Mouse (Mus musculus): ENCODE data around the gene Krtcap3. TPM values are rescaled to one million over a fixed set of nuclear protein-coding genes. Genes with fewer than 3 reads are reported as not detected.

Gene Krtcap3
- total RNA-seq, 1 experiment = 10.5 TPM

- in situ Hi-C loops (cut with MboI; ENCODE audit: low sequenced_read_pairs in 2 of 2, unreplicated experiment in 2 of 2) = no loop called here
- no peak for DNase-seq (ENCODE audit: low read depth, low spot score)
- TF ChIP-seq MAFK (IDR thresholded peaks at IDR 0.05; ENCODE audit: insufficient read depth, low read depth, low read length) (no peak), ZC3H11A (IDR thresholded peaks at IDR 0.05; ENCODE audit: borderline replicate concordance, low read depth, low read length) (no peak), CHD2 (IDR thresholded peaks at IDR 0.05; ENCODE audit: low read depth, low read length) (no peak), ZNF384 (IDR thresholded peaks at IDR 0.05; ENCODE audit: low read depth, low read length) (no peak), HCFC1 (IDR thresholded peaks at IDR 0.05; ENCODE audit: borderline replicate concordance, insufficient read depth, low read length) (no peak)
Measured at GRCm38 (mm10) chr5:31297981-31298380, 46.5 kb downstream of the Krtcap3 start.

DNA sequence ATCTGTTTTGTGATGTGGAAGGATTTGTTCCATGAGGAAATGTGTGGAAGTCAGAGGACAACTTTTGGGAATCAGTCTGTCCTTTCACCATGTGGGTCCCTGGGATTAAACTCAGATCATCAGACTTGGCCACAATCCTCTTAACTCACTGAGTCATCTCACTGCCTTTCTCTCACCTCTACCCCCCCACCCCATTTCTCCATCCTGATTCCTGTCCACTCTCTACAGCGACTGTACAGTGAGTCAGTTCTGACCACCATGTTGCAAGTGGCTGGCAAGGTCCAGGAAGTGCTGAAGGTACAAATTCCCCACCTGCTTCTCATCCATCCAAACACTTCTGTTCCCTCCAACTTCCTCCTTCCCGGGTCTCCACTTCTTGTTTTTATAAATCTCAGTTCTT is 47.0 kb downstream of the Krtcap3 start:
- H3K9me3 ChIP-seq (ENCODE audit: control insufficient read depth, insufficient read depth, low read depth, low read length) = no peaks in the 10 kb centered on the region
- in situ Hi-C loops (cut with MboI; ENCODE audit: low sequenced_read_pairs in 2 of 2, unreplicated experiment in 2 of 2) = no loop called here
- no peaks in the 10 kb centered on the region for H3K36me3 ChIP-seq (ENCODE audit: control insufficient read depth, insufficient read depth, low read length, poor library complexity, severe bottlenecking)
- H3K9ac ChIP-seq (ENCODE audit: insufficient read depth, low read depth, low read length, poor library complexity, severe bottlenecking) = no peak overlapping the region
- H3K4me1 ChIP-seq (ENCODE audit: control insufficient read depth in 2 of 2, insufficient read depth in 2 of 2, low read length in 2 of 2, poor library complexity in 1 of 2) = peaks cover 1 to 3% of the 10 kb centered on the region in 2 experiments; a peak in 1 of 4 replicates
- H3K27ac ChIP-seq (ENCODE audit: insufficient read depth, low read depth, low read length, poor library complexity, severe bottlenecking) = no peak overlapping the region
- no peak overlapping the region for H3K4me3 ChIP-seq (ENCODE audit: insufficient read depth in 1 of 2, low read depth in 1 of 2, low read length in 2 of 2, poor library complexity in 1 of 2, severe bottlenecking in 1 of 2)
- no peak for TF ChIP-seq HCFC1 (IDR thresholded peaks at IDR 0.05; ENCODE audit: borderline replicate concordance, insufficient read depth, low read length)
- TF ChIP-seq ZNF384 (IDR thresholded peaks at IDR 0.05; ENCODE audit: low read depth, low read length) = no peak
- TF ChIP-seq ZC3H11A (IDR thresholded peaks at IDR 0.05; ENCODE audit: borderline replicate concordance, low read depth, low read length) = no peak
- no peak for TF ChIP-seq CHD2 (IDR thresholded peaks at IDR 0.05; ENCODE audit: low read depth, low read length)
- TF ChIP-seq MAFK (IDR thresholded peaks at IDR 0.05; ENCODE audit: insufficient read depth, low read depth, low read length) = no peak
- no peak for DNase-seq (ENCODE audit: low read depth, low spot score)

More at GRCm38 (mm10) chr5:31297981-31298380, 46.5 kb downstream of the Krtcap3 start:
- H3K27ac ChIP-seq (ENCODE audit: insufficient read depth, low read depth, low read length, poor library complexity, severe bottlenecking) = no peak overlapping the region
- no peaks in the 10 kb centered on the region for H3K36me3 ChIP-seq (ENCODE audit: control insufficient read depth, insufficient read depth, low read length, poor library complexity, severe bottlenecking)
- no peaks in the 10 kb centered on the region for H3K9me3 ChIP-seq (ENCODE audit: control insufficient read depth, insufficient read depth, low read depth, low read length)
- H3K9ac ChIP-seq (ENCODE audit: insufficient read depth, low read depth, low read length, poor library complexity, severe bottlenecking) = no peak overlapping the region
- H3K4me1 ChIP-seq (ENCODE audit: control insufficient read depth in 2 of 2, insufficient read depth in 2 of 2, low read length in 2 of 2, poor library complexity in 1 of 2) = peaks cover 1 to 3% of the 10 kb centered on the region in 2 experiments; a peak in 1 of 4 replicates
- H3K4me3 ChIP-seq (ENCODE audit: insufficient read depth in 1 of 2, low read depth in 1 of 2, low read length in 2 of 2, poor library complexity in 1 of 2, severe bottlenecking in 1 of 2) = no peak overlapping the region

GRCm38 (mm10) chr5:31301866-31302265 is 50.4 kb downstream of the Krtcap3 start:
- no peak for TF ChIP-seq MAFK (IDR thresholded peaks at IDR 0.05; ENCODE audit: insufficient read depth, low read depth, low read length)
- TF ChIP-seq ZC3H11A (IDR thresholded peaks at IDR 0.05; ENCODE audit: borderline replicate concordance, low read depth, low read length) = no peak
- no peak for TF ChIP-seq CHD2 (IDR thresholded peaks at IDR 0.05; ENCODE audit: low read depth, low read length)
- TF ChIP-seq HCFC1 (IDR thresholded peaks at IDR 0.05; ENCODE audit: borderline replicate concordance, insufficient read depth, low read length) = no peak
- peak; percentile 93 for TF ChIP-seq ZNF384 (IDR thresholded peaks at IDR 0.05; ENCODE audit: low read depth, low read length)
- DNase-seq (ENCODE audit: low read depth, low spot score) = no peak
- Histone ChIP-seq H3K4me1 (ENCODE audit: control insufficient read depth in 2 of 2, insufficient read depth in 2 of 2, low read length in 2 of 2, poor library complexity in 1 of 2) (no peaks in the 10 kb centered on the region), H3K36me3 (ENCODE audit: control insufficient read depth, insufficient read depth, low read length, poor library complexity, severe bottlenecking) (no peaks in the 10 kb centered on the region), H3K4me3 (ENCODE audit: insufficient read depth in 1 of 2, low read depth in 1 of 2, low read length in 2 of 2, poor library complexity in 1 of 2, severe bottlenecking in 1 of 2) (no peak overlapping the region), H3K27ac (ENCODE audit: insufficient read depth, low read depth, low read length, poor library complexity, severe bottlenecking) (no peak overlapping the region), H3K9me3 (ENCODE audit: control insufficient read depth, insufficient read depth, low read depth, low read length) (no peaks in the 10 kb centered on the region), H3K9ac (ENCODE audit: insufficient read depth, low read depth, low read length, poor library complexity, severe bottlenecking) (no peak overlapping the region)
- in situ Hi-C loops (cut with MboI; ENCODE audit: low sequenced_read_pairs in 2 of 2, unreplicated experiment in 2 of 2) = no loop called here

Other genes starting within 250 kb of the Krtcap3 start
- gene Atraid, start 203.4 kb upstream of the Krtcap3 start, total RNA-seq (2012; rRNA removed) = 53.7 and 64.5 TPM in 2 replicates
- 44.1 and 51.3 TPM in 2 replicates for gene Slc5a6, start 202.8 kb upstream of the Krtcap3 start, total RNA-seq (2012; rRNA removed)
- gene Cad, start 196.9 kb upstream of the Krtcap3 start, total RNA-seq (2012; rRNA removed) = 154 and 258 TPM in 2 replicates
- 0.37 and 0.67 TPM in 2 replicates for gene Dnajc5g, start 145.4 kb upstream of the Krtcap3 start, total RNA-seq (2012; rRNA removed)
- gene Slc30a3, start 143.5 kb upstream of the Krtcap3 start, total RNA-seq (2012; rRNA removed) = 1.5 and 2.5 TPM in 2 replicates
- gene Trim54, start 135.0 kb upstream of the Krtcap3 start, total RNA-seq (2012; rRNA removed) = 1.3 and 2.3 TPM in 2 replicates
- not detected in 2 replicates for gene Ucn, start 112.9 kb upstream of the Krtcap3 start, total RNA-seq (2012; rRNA removed)
- 43.1 and 45.7 TPM in 2 replicates for gene Mpv17, start 97.4 kb upstream of the Krtcap3 start, total RNA-seq (2012; rRNA removed)
- 3.1 and 6.3 TPM in 2 replicates for gene Gm29609, start 71.8 kb upstream of the Krtcap3 start, total RNA-seq (2012; rRNA removed)
- 73.8 and 83.8 TPM in 2 replicates for gene Gtf3c2, start 71.5 kb upstream of the Krtcap3 start, total RNA-seq (2012; rRNA removed)
- 72.0 and 76.5 TPM in 2 replicates for gene Snx17, start 58.5 kb upstream of the Krtcap3 start, total RNA-seq (2012; rRNA removed)
- 74.5 and 76.8 TPM in 2 replicates for gene Eif2b4, start 58.3 kb upstream of the Krtcap3 start, total RNA-seq (2012; rRNA removed)
- gene Zfp513, start 49.4 kb upstream of the Krtcap3 start, total RNA-seq (2012; rRNA removed) = 15.2 and 18.5 TPM in 2 replicates
- 285 and 294 TPM in 2 replicates for gene Ppm1g, start 31.0 kb upstream of the Krtcap3 start, total RNA-seq (2012; rRNA removed)
- gene Nrbp1, start 10.8 kb upstream of the Krtcap3 start, total RNA-seq (2012; rRNA removed) = 42.4 and 53.1 TPM in 2 replicates
- gene Gm9970, start 10.5 kb upstream of the Krtcap3 start, total RNA-seq (2012; rRNA removed) = not detected in 2 replicates
- 26.9 and 38.1 TPM in 2 replicates for gene Ift172, start 39.4 kb downstream of the Krtcap3 start, total RNA-seq (2012; rRNA removed)
- 14.2 and 23.2 TPM in 2 replicates for gene Fndc4, start 44.4 kb downstream of the Krtcap3 start, total RNA-seq (2012; rRNA removed)
- gene Gckr, start 45.8 kb downstream of the Krtcap3 start, total RNA-seq (2012; rRNA removed) = 0.04 TPM in 1 of 2 replicates, not detected in the other
- 29.5 and 32.3 TPM in 2 replicates for gene Zfp512, start 200.7 kb downstream of the Krtcap3 start, total RNA-seq (2012; rRNA removed)
- gene 4930548H24Rik, start 234.0 kb downstream of the Krtcap3 start, total RNA-seq (2012; rRNA removed) = 2.4 TPM in 2 replicates
- 69.7 and 82.8 TPM in 2 replicates for gene Gpn1, start 243.1 kb downstream of the Krtcap3 start, total RNA-seq (2012; rRNA removed)

Measured in ES-E14 (cell line).